Mouse (Mus musculus) stomach, embryonic 16.5 days (tissue): ENCODE measurements around the gene Sucnr1. TPM values are rescaled to one million over a fixed set of nuclear protein-coding genes. Genes with fewer than 3 reads are reported as not detected.

Source experiments
- ATAC-seq: fragments of 200-750 bp; cut with Nextera tagmentation; 2 replicates; pipeline ENCODE4 v1.8.0; 2017; ENCODE audit warnings: moderate number of reproducible peaks, moderate TSS enrichment; ENCODE audit not compliant: insufficient read depth, low FRiP score
- H3K27ac ChIP-seq: fragments of 300-500 bp; sonication (generic); 2 replicates; pipeline ENCODE4 v1.5.1; 2014; ENCODE audit warnings: low read length
- H3K27me3 ChIP-seq: fragments of 300-500 bp; sonication (generic); 2 replicates; pipeline ENCODE4 v1.6.1; 2014; ENCODE audit warnings: low read length, control low read depth, mixed read lengths; ENCODE audit not compliant: control insufficient read depth, insufficient read depth
- H3K36me3 ChIP-seq: fragments of 300-500 bp; sonication (generic); 2 replicates; pipeline ENCODE4 v1.6.1; 2014; ENCODE audit warnings: low read length; ENCODE audit not compliant: control insufficient read depth, insufficient read depth
- H3K4me1 ChIP-seq: fragments of 300-500 bp; sonication (generic); 2 replicates; pipeline ENCODE4 v1.6.1; 2014; ENCODE audit warnings: low read length, control low read depth, mixed read lengths; ENCODE audit not compliant: control insufficient read depth, insufficient read depth
- H3K4me2 ChIP-seq: fragments of 300-500 bp; sonication (generic); 2 replicates; pipeline ENCODE4 v1.6.1; 2014; ENCODE audit warnings: low read depth, low read length, mixed read lengths
- H3K4me3 ChIP-seq: fragments of 300-500 bp; sonication (generic); replicated peaks from 2 replicates; pipeline ENCODE4 v1.5.1; 2014; ENCODE audit warnings: mild to moderate bottlenecking, low read length
- H3K9ac ChIP-seq: fragments of 300-500 bp; sonication (generic); 2 replicates; pipeline ENCODE4 v1.6.1; 2014; ENCODE audit warnings: low read length
- H3K9me3 ChIP-seq: fragments of 300-500 bp; sonication (generic); replicated peaks from 2 replicates; pipeline ENCODE4 v1.6.1; 2016; ENCODE audit warnings: low read length, control low read depth; ENCODE audit not compliant: control insufficient read depth
- WGBS: fragments of 180-500 bp; shearing (Covaris S2); extraction: QIAGEN DNeasy Blood & Tissue Kit; methylation state at CpG from one replicate; pipeline ENCODE4 v1.1.7; 2014; 5-methylcytosine and 5-hydroxymethylcytosine counted together
- polyA plus RNA-seq: library from polyadenylated mRNA; unstranded; fragments of >200 nt; fragmentation: Nextera tagmentation; extraction: Ambion mirVana; gene quantifications from 2 replicates; pipeline ENCODE4 v1.2.1, GENCODE M21; 2015

Gene Sucnr1
- polyA plus RNA-seq, 1 experiment from 2014 or later = 1.3 TPM

DNA sequence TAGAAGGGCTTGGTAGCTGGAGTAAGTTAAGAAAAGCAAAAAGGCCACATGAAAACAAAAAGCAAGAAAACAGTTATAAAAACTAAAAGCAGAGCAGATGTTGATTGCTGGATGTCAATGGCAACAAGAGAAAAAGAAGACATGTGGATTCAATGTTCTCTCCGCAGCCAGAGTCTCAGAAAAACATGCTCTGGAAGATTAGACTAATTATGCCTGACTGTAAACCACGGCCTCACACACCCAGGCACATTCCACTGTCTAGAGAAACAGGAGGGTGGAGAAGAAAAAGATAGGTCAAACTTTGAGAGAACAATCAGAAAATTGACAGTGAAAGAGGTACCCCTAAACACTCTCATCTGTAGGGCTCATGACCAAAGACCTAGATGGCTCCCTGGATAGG lies 54.1 kb downstream of the Sucnr1 start:
- H3K9ac ChIP-seq = no peak overlapping the region
- no peak overlapping the region for H3K27ac ChIP-seq
- no peaks in the 10 kb centered on the region for H3K4me1 ChIP-seq
- no peak for ATAC-seq
- H3K27me3 ChIP-seq = no peaks in the 10 kb centered on the region
- 43% methylated on average over 2 of the region's 2 CpGs for WGBS
- no peaks in the 10 kb centered on the region for H3K9me3 ChIP-seq
- no peak overlapping the region for H3K4me2 ChIP-seq
- H3K4me3 ChIP-seq = no peak overlapping the region
- no peaks in the 10 kb centered on the region for H3K36me3 ChIP-seq

Other genes starting within 250 kb of the Sucnr1 start
- gene Gm8298, start 220.8 kb upstream of the Sucnr1 start, polyA plus RNA-seq = not detected in 2 replicates
- 0.10 and 0.15 TPM in 2 replicates for gene C130079G13Rik, start 156.7 kb upstream of the Sucnr1 start, polyA plus RNA-seq
- 1.4 and 3.0 TPM in 2 replicates for gene Aadacl2, start 75.1 kb upstream of the Sucnr1 start, polyA plus RNA-seq
- gene Aadac, start 56.2 kb upstream of the Sucnr1 start, polyA plus RNA-seq = 48.1 and 58.0 TPM in 2 replicates